Comparison of ENCODE assay signal across 7 mouse cellular contexts in the genomic region with DNA sequence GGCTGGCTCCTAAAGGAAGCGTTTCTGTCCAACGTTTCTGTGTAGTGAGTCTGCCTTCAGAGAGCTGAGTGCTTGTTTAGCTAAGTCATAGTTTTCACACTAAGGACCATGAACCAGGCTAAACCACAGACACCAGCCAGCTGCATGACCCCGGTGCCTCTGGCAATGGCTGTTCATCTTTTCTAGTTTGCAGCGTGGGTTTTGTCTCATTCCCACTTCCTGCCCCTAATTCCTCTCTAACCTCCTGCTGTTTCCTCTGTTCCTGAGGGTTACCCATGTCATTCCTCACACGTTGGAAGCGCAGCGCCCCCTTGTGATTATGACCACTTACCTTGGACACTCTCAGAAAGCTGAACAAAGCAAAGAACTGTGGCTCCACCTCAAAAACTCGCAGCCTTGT.
DNase-seq lines count a peak whose midpoint lies in the region; ATAC-seq and TF ChIP-seq lines count a peak whose summit lies in the region.

No protein-coding gene starts in this region.

- no peaks in the 10 kb centered on the region for H3K36me3 ChIP-seq in E14TG2a.4 (ENCODE audit: insufficient read depth, low read length)
- no peaks in the 10 kb centered on the region for H3K36me3 ChIP-seq in kidney, embryonic 15.5 days
- no peaks in the 10 kb centered on the region for H3K36me3 ChIP-seq in lung, postnatal 0 days (ENCODE audit: insufficient read depth, low read length)
- no peaks in the 10 kb centered on the region for H3K36me3 ChIP-seq in splenic B cell, adult 2 months (ENCODE audit: control insufficient read depth, insufficient read depth, low read length, poor library complexity, severe bottlenecking)

- peak overlapping the region; percentile 49 for H3K4me2 ChIP-seq in kidney, embryonic 15.5 days
- H3K4me2 ChIP-seq in lung, postnatal 0 days (replicated peaks; ENCODE audit: low read depth, low read length): peak overlapping the region; percentile 42

- TF ChIP-seq CTCF in E14TG2a.4 (conservative IDR thresholded peaks at IDR 0.05; ENCODE audit: low read length): peak; percentile 25
- TF ChIP-seq CTCF in lung, postnatal 0 days (IDR thresholded peaks at IDR 0.05): peak; percentile 77

- DNase-seq in 416B (ENCODE audit: low read depth): peak; percentile 92
- peak; percentile 25 to 36 for DNase-seq in cerebellum, adult 18-20 months
- DNase-seq in heart, adult 8-10 months (ENCODE audit: low spot score): peak; percentile 47
- peak; percentile 77 for DNase-seq in lung, postnatal 0 days (ENCODE audit: low spot score)
- DNase-seq in splenic B cell, adult 2 months (ENCODE audit: low read depth, low spot score): peak; percentile 22

- peaks cover 11% of the 10 kb centered on the region for H3K27me3 ChIP-seq in E14TG2a.4 (ENCODE audit: insufficient read depth, low read length)
- H3K27me3 ChIP-seq in kidney, embryonic 15.5 days: no peaks in the 10 kb centered on the region
- H3K27me3 ChIP-seq in lung, postnatal 0 days (replicated peaks; ENCODE audit: insufficient read depth, low read length): no peaks in the 10 kb centered on the region
- H3K27me3 ChIP-seq in splenic B cell, adult 2 months (ENCODE audit: control insufficient read depth, insufficient read depth, low read length, poor library complexity, severe bottlenecking): no peaks in the 10 kb centered on the region

- WGBS in kidney, embryonic 15.5 days: 19% methylated on average over 8 of the region's 8 CpGs
- 9% methylated on average over 8 of the region's 8 CpGs for WGBS in lung, postnatal 0 days

- ATAC-seq in kidney, embryonic 15.5 days (replicated peaks; ENCODE audit: low FRiP score): peak; percentile 21; the same call in 1 of the 2 replicates
- ATAC-seq in lung, postnatal 0 days: peak; percentile 64

- H3K4me1 ChIP-seq in E14TG2a.4 (replicated peaks; ENCODE audit: low read depth, low read length): peaks cover 22% of the 10 kb centered on the region
- H3K4me1 ChIP-seq in kidney, embryonic 15.5 days: peaks cover 45% of the 10 kb centered on the region
- H3K4me1 ChIP-seq in lung, postnatal 0 days (ENCODE audit: insufficient read depth, low read depth, low read length): peaks cover 4% of the 10 kb centered on the region

- H3K9ac ChIP-seq in kidney, embryonic 15.5 days: no peak overlapping the region
- H3K9ac ChIP-seq in lung, postnatal 0 days (replicated peaks; ENCODE audit: low read depth): no peak overlapping the region

- TF ChIP-seq EP300 in lung, postnatal 0 days (IDR thresholded peaks at IDR 0.05): 0 out of 2 replicates have a peak, but pooled peaks have one; percentile 10

- H3K4me3 ChIP-seq in E14TG2a.4 (replicated peaks; ENCODE audit: low read length): no peak overlapping the region
- H3K4me3 ChIP-seq in kidney, embryonic 15.5 days (replicated peaks): no peak overlapping the region; the same call in 1 of the 2 replicates
- 0 out of 2 replicates have a peak overlapping the region, but pooled peaks have one; percentile 2 for H3K4me3 ChIP-seq in lung, postnatal 0 days (ENCODE audit: low read depth, low read length)

- peak overlapping the region; percentile 45 for H3K27ac ChIP-seq in kidney, embryonic 15.5 days
- H3K27ac ChIP-seq in lung, postnatal 0 days (ENCODE audit: low read length): peak overlapping the region; percentile 43; the same call in 1 of the 2 replicates

- no peaks in the 10 kb centered on the region for H3K9me3 ChIP-seq in E14TG2a.4 (ENCODE audit: low read length)
- H3K9me3 ChIP-seq in kidney, embryonic 15.5 days (replicated peaks): no peaks in the 10 kb centered on the region
- no peaks in the 10 kb centered on the region for H3K9me3 ChIP-seq in lung, postnatal 0 days (ENCODE audit: low read length)

Comparison
In these comparisons a context has a peak if more than half of its experiments do, and no peak if none do; other contexts are left out.
1. DNase-seq: peak in every context shown above with its lines; median percentile 92 in 416B; 77 in lung, postnatal 0 days; 47 in heart, adult 8-10 months; 30 in cerebellum, adult 18-20 months; 22 in splenic B cell, adult 2 months.